Mouse (Mus musculus): ENCODE data around the gene Gm4763.

GRCm38 (mm10) chr7:24750695-24751094 is 24.0 kb upstream of the Gm4763 start:
- TF ChIP-seq CTCF (IDR thresholded peaks at IDR 0.05; ENCODE audit: control insufficient read depth, insufficient read depth, low read length) (no peak), POLR2A (IDR thresholded peaks at IDR 0.05; ENCODE audit: borderline replicate concordance, control insufficient read depth, low read depth, low read length) (no peak)
